Mouse (Mus musculus) cerebellum, adult 2 months (tissue): ENCODE results near the gene Col8a2.

Experiments
- CTCF ChIP-seq: fragments of 200-500 bp; IDR thresholded peaks from 2 replicates; pipeline ENCODE4 v1.5.1; 2011; ENCODE audit warnings: low read depth, mild to moderate bottlenecking, control low read depth, low read length, moderate library complexity, borderline replicate concordance; ENCODE audit not compliant: insufficient read depth
- POLR2A ChIP-seq: fragments of 200-500 bp; IDR thresholded peaks from 2 replicates; pipeline ENCODE4 v1.6.1; 2011; ENCODE audit warnings: low read length, control low read depth, borderline replicate concordance; ENCODE audit not compliant: insufficient read depth

- no peak for TF ChIP-seq CTCF
- TF ChIP-seq POLR2A = no peak
Observed at GRCm38 (mm10) chr4:126309211-126309921, 22.8 kb downstream of the Col8a2 start.
